Mouse (Mus musculus) C2C12 (cell line): Measurements from ENCODE around the gene Pou2f3. TPM values are rescaled to one million over a fixed set of nuclear protein-coding genes. Genes with fewer than 3 reads are reported as not detected.

ENCODE experiments used
- H3K27me3 ChIP-seq: one replicate; pipeline ENCODE4 v1.6.1; 2011; ENCODE audit not compliant: control insufficient read depth, insufficient read depth, insufficient read length
- H3K36me3 ChIP-seq: one replicate; pipeline ENCODE4 v1.6.1; 2011; ENCODE audit not compliant: control insufficient read depth, insufficient read depth
- H3K4me3 ChIP-seq: one replicate; pipeline ENCODE4 v1.5.1; 2011; ENCODE audit warnings: mild to moderate bottlenecking, control low read depth; ENCODE audit not compliant: poor library complexity, insufficient read depth, severe bottlenecking
- H3K79me2 ChIP-seq: one replicate; pipeline ENCODE4 v1.6.1; 2011; ENCODE audit not compliant: control insufficient read depth, insufficient read depth
- H3K79me3 ChIP-seq: one replicate; pipeline ENCODE4 v1.6.1; 2011; ENCODE audit warnings: low read depth, control low read depth
- H3ac ChIP-seq: one replicate; pipeline ENCODE3; 2011; ENCODE audit warnings: low read depth; ENCODE audit not compliant: control insufficient read depth, insufficient read length
- CEBPB ChIP-seq: IDR thresholded peaks from one replicate; pipeline ENCODE4 v1.6.1; 2011; ENCODE audit warnings: low read depth, mild to moderate bottlenecking, control low read depth, moderate library complexity
- CTCF ChIP-seq: IDR thresholded peaks from one replicate; pipeline ENCODE4 v1.5.1; 2011; ENCODE audit not compliant: control insufficient read depth, insufficient read depth, insufficient read length
- FOSL1 ChIP-seq: IDR thresholded peaks from one replicate; pipeline ENCODE4 v1.8.0; 2011; ENCODE audit warnings: mild to moderate bottlenecking, low read length; ENCODE audit not compliant: poor library complexity, insufficient read depth, severe bottlenecking
- MAX ChIP-seq: IDR thresholded peaks from one replicate; pipeline ENCODE4 v1.6.1; 2011; ENCODE audit warnings: mild to moderate bottlenecking, control low read depth
- MYOD1 ChIP-seq: IDR thresholded peaks from one replicate; pipeline ENCODE4 v1.6.1; 2011; ENCODE audit warnings: low read depth; ENCODE audit not compliant: control insufficient read depth, insufficient read length
- MYOG ChIP-seq: IDR thresholded peaks from one replicate; pipeline ENCODE4 v1.6.1; 2011; ENCODE audit not compliant: control insufficient read depth, insufficient read length; ENCODE audit errors: extremely low read depth
- USF1 ChIP-seq: IDR thresholded peaks from one replicate; pipeline ENCODE4 v1.6.1; 2011; ENCODE audit warnings: low read depth, mild to moderate bottlenecking, control low read depth, moderate library complexity
- polyA plus RNA-seq: library from polyadenylated mRNA; unstranded; fragments of >200 nt; fragmentation: generic; extraction: Trizol; gene quantifications from one replicate; pipeline ENCODE4 v1.2.1, GENCODE M21; 2012; ENCODE audit warnings: missing spikeins

Gene Pou2f3
- polyA plus RNA-seq, 1 experiment, result not detected

GRCm38 (mm10) chr9:43236106-43236505 lies 25.9 kb upstream of the Pou2f3 start:
- Histone ChIP-seq H3K4me3 (no peak overlapping the region), H3K79me3 (peaks cover 58% of the 10 kb centered on the region), H3K36me3 (no peaks in the 10 kb centered on the region), H3ac (no peak overlapping the region), H3K79me2 (peaks cover 84% of the 10 kb centered on the region), H3K27me3 (no peaks in the 10 kb centered on the region)
- TF ChIP-seq MYOD1 (no peak), CEBPB (no peak), FOSL1 (no peak), CTCF (no peak), USF1 (no peak), MAX (no peak), MYOG (no peak)

DNA sequence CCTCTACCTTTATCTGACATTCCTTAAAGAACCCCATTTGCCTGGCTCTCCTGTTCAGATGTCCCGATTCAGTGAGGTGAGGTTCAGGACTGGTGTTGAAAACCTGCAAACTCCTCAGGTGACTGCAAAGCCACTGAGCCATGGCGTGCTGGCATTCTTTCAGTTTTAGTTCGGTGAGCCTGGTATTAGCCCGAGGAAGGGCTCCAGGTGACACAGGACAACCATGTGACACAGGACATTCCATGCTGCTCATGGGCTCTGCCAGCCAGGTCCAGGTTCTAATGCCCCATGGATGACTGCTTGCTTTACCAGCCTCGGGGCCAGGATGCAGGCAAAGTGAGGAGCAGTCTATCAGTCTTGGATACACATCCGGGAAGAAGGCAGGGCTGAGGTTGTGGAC lies 25.2 kb upstream of the Pou2f3 start:
- H3K4me3 ChIP-seq, result no peak overlapping the region
- no peak overlapping the region for H3ac ChIP-seq
- TF ChIP-seq MYOG (no peak), MYOD1 (no peak)
- peaks cover 92% of the 10 kb centered on the region for H3K79me2 ChIP-seq
- H3K79me3 ChIP-seq, result peaks cover 60% of the 10 kb centered on the region
- no peaks in the 10 kb centered on the region for H3K27me3 ChIP-seq
- no peaks in the 10 kb centered on the region for H3K36me3 ChIP-seq

DNA sequence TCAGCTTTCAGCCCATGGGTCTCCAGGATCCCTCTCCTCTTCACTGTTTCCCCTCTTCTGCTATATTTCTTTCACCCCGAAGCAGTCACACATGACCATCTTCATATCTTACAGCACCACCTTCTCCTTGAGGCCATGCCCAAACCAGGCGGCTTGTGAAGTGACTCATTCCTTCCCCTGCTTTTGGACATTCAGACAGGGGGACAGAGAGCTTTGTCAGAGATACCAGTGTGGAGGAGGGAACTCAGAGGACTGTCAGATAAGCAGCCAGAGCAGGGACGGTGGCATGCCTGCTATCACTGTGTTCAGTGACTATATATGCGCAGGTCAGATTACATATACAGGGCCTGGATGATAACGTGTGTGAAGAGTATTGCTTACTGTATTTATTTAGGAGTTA lies 24.3 kb upstream of the Pou2f3 start:
- H3K4me3 ChIP-seq, result no peak overlapping the region
- no peak overlapping the region for H3ac ChIP-seq
- H3K36me3 ChIP-seq, result no peaks in the 10 kb centered on the region
- no peak for TF ChIP-seq MYOG
- TF ChIP-seq CEBPB, result no peak
- TF ChIP-seq MAX, result no peak
- TF ChIP-seq USF1, result no peak
- no peak for TF ChIP-seq CTCF
- peaks cover 100% of the 10 kb centered on the region for H3K79me2 ChIP-seq
- no peaks in the 10 kb centered on the region for H3K27me3 ChIP-seq
- peaks cover 63% of the 10 kb centered on the region for H3K79me3 ChIP-seq

GRCm38 (mm10) chr9:43233515-43233914 lies 23.3 kb upstream of the Pou2f3 start:
- Histone ChIP-seq H3K4me3 (no peak overlapping the region), H3K79me2 (peaks cover 100% of the 10 kb centered on the region), H3K79me3 (peaks cover 63% of the 10 kb centered on the region), H3K27me3 (no peaks in the 10 kb centered on the region), H3K36me3 (no peaks in the 10 kb centered on the region), H3ac (no peak overlapping the region)
- TF ChIP-seq MYOD1, result no peak
- no peak for TF ChIP-seq MAX
- no peak for TF ChIP-seq MYOG
- no peak for TF ChIP-seq USF1
- TF ChIP-seq FOSL1, result no peak
- TF ChIP-seq CEBPB, result no peak
- TF ChIP-seq CTCF, result no peak

DNA sequence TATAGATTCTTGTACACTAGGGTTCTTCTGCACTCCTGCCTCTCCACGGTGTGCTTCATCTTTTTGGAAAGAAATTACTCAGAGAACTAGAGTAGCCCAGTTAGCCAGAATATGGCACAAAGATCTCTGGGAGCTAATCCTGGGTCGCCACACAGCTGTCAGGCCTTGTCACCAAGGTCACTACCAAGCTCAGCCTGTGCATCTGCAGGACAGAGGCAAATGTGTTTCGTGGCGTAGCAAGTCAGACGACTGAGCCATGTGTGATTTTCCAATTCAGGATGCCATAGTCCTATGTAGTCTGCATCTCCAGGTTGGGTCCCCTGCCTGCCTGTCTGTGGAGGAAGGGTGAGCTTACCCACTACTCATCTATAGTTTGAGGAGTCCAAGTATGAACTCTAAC lies 22.9 kb upstream of the Pou2f3 start:
- TF ChIP-seq CEBPB (no peak), FOSL1 (no peak), MAX (no peak), USF1 (no peak), CTCF (no peak), MYOG (no peak)
- H3K79me3 ChIP-seq, result peaks cover 60% of the 10 kb centered on the region
- no peaks in the 10 kb centered on the region for H3K36me3 ChIP-seq
- H3K27me3 ChIP-seq, result no peaks in the 10 kb centered on the region
- H3K4me3 ChIP-seq, result no peak overlapping the region
- peaks cover 100% of the 10 kb centered on the region for H3K79me2 ChIP-seq
- no peak overlapping the region for H3ac ChIP-seq

- no peak overlapping the region for H3ac ChIP-seq
- no peaks in the 10 kb centered on the region for H3K36me3 ChIP-seq
- no peaks in the 10 kb centered on the region for H3K27me3 ChIP-seq
- no peak for TF ChIP-seq MAX
- TF ChIP-seq FOSL1, result no peak
- TF ChIP-seq USF1, result no peak
- no peak for TF ChIP-seq CTCF
- no peak for TF ChIP-seq CEBPB
- no peak for TF ChIP-seq MYOD1
- TF ChIP-seq MYOG, result no peak
- no peak overlapping the region for H3K4me3 ChIP-seq
- peaks cover 53% of the 10 kb centered on the region for H3K79me3 ChIP-seq
- peaks cover 100% of the 10 kb centered on the region for H3K79me2 ChIP-seq
Observed at GRCm38 (mm10) chr9:43232286-43232685, 22.1 kb upstream of the Pou2f3 start.
